Mouse (Mus musculus) lung, embryonic 14.5 days (tissue): ENCODE measurements around the gene Ankrd13a. TPM values are rescaled to one million over a fixed set of nuclear protein-coding genes. Genes with fewer than 3 reads are reported as not detected.

ENCODE experiments used
- ATAC-seq: fragments of 200-750 bp; cut with Nextera tagmentation; 2 replicates; pipeline ENCODE4 v1.8.0; 2017; ENCODE audit warnings: mild to moderate bottlenecking, moderate TSS enrichment, moderate library complexity; ENCODE audit not compliant: insufficient read depth
- DNase-seq: peaks from one replicate; pipeline ENCODE4 v3.0.0-alpha.2; 2015
- H3K27ac ChIP-seq: fragments of 300-500 bp; sonication (generic); 2 replicates; pipeline ENCODE4 v1.5.1; 2014; ENCODE audit warnings: low read depth, mild to moderate bottlenecking, moderate library complexity
- H3K27me3 ChIP-seq: fragments of 300-500 bp; sonication (generic); 2 replicates; pipeline ENCODE4 v1.6.1; 2014; ENCODE audit warnings: low read length, control low read depth; ENCODE audit not compliant: insufficient read depth
- H3K36me3 ChIP-seq: fragments of 300-500 bp; sonication (generic); 2 replicates; pipeline ENCODE4 v1.6.1; 2014; ENCODE audit warnings: control low read depth; ENCODE audit not compliant: insufficient read depth
- H3K4me1 ChIP-seq: fragments of 300-500 bp; sonication (generic); 2 replicates; pipeline ENCODE4 v1.6.1; 2014; ENCODE audit warnings: antibody characterized with exemption, control low read depth; ENCODE audit not compliant: insufficient read depth
- H3K4me2 ChIP-seq: fragments of 300-500 bp; sonication (generic); 2 replicates; pipeline ENCODE4 v1.6.1; 2014; ENCODE audit warnings: mild to moderate bottlenecking
- H3K4me3 ChIP-seq: fragments of 300-500 bp; sonication (generic); 2 replicates; pipeline ENCODE4 v1.5.1; 2014; ENCODE audit warnings: low read depth, low read length
- H3K9ac ChIP-seq: fragments of 300-500 bp; sonication (generic); 2 replicates; pipeline ENCODE4 v1.6.1; 2014
- H3K9me3 ChIP-seq: fragments of 300-500 bp; sonication (generic); 2 replicates; pipeline ENCODE4 v1.6.1; 2016; ENCODE audit warnings: low read depth, low read length, control low read depth
- CTCF ChIP-seq: IDR thresholded peaks from 2 replicates; pipeline ENCODE4 v1.5.1; 2016; ENCODE audit warnings: antibody characterized with exemption, low read depth
- WGBS: fragments of 180-500 bp; shearing (Covaris S2); extraction: QIAGEN DNeasy Blood & Tissue Kit; methylation state at CpG from one replicate; pipeline ENCODE4 v1.1.7; 2014; 5-methylcytosine and 5-hydroxymethylcytosine counted together
- polyA plus RNA-seq: library from polyadenylated mRNA; unstranded; fragments of >200 nt; fragmentation: Nextera tagmentation; extraction: Ambion mirVana; gene quantifications from 2 replicates; pipeline ENCODE4 v1.2.1, GENCODE M21; 2014

Gene Ankrd13a
- polyA plus RNA-seq, 1 experiment from 2014 or later, result 83.2 TPM

DNA sequence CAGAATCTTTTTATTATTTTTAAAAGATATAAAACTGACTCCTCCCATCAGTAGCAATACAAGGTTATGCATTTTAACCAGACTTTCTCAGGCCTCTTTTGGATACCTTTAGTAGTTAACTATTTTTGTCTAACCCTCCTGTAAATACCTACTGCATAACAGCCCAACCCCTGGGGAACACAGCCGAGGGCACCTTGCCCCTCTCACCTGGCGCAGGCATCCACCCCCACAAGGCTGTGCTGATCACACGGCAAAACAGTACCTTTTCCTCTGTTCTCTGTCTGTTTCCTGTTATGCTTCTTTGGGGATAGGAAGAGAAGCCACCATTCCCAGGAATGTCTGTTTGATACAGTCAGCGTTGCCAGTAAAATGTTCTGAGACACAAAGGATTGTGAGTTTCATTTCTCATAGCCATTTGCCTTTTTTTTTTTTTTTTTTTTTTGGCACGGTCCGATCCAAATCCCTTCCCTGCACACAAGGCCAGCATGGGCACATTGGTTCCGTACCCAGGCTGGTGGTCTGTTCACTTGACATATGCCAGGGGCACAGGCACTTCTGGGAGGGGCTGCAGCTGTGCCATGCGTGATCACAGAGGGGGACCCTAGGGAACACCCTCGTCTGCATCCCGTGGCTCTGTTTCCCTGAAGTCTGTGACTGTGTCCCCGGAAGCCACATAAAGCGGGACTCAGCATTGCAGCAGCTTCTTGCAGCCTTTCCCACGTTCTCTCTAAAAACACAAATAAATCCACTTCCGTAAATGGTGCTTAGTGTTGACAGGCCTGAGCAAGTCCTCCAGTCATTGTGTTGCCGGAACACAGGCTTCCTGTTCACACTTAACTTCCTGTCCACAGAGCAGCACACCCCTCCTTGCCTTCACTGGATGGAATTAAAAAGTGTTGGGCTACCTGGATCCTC, 31.2 kb downstream of the Ankrd13a start:
- Histone ChIP-seq H3K9me3 (no peaks in the 10 kb centered on the region), H3K4me1 (no peaks in the 10 kb centered on the region), H3K4me3 (no peak overlapping the region), H3K27ac (peak overlapping the region; percentile 46), H3K9ac (no peak overlapping the region), H3K36me3 (peaks cover 80% of the 10 kb centered on the region), H3K27me3 (no peaks in the 10 kb centered on the region), H3K4me2 (peak overlapping the region; percentile 18)
- 69% methylated on average over 15 of the region's 15 CpGs for WGBS
- ATAC-seq (no peak), DNase-seq (peak; percentile 44)
- TF ChIP-seq CTCF, result no peak

DNA sequence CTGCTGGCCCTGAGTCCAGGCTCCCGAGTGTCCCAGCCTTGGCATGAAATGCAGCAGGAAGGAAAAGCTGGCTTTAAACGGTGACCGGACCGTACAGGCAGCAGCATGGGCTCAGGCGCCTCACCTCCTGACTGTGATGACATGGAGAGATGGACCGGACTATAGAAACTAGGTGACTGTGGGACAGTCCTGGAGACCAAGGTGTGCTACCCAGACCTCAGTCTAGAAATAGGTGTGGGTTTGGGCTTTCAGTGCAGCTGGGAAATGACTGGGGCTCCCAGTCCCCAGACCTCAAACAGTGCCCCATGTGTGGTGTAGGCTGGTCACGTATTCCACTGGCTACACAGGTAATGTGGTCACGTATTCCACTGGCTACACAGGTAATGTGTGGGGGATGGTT, 32.2 kb downstream of the Ankrd13a start:
- H3K27me3 ChIP-seq, result no peaks in the 10 kb centered on the region
- peaks cover 73% of the 10 kb centered on the region for H3K36me3 ChIP-seq
- H3K4me3 ChIP-seq, result no peak overlapping the region
- peak overlapping the region; percentile 18; the same call in 1 of the 2 replicates for H3K4me2 ChIP-seq
- WGBS, result 77% methylated on average over 8 of the region's 8 CpGs
- no peaks in the 10 kb centered on the region for H3K4me1 ChIP-seq
- TF ChIP-seq CTCF, result no peak
- no peak overlapping the region; the same call in 1 of the 2 replicates for H3K9ac ChIP-seq
- H3K9me3 ChIP-seq, result no peaks in the 10 kb centered on the region
- peak overlapping the region; percentile 69; the same call in 1 of the 2 replicates for H3K27ac ChIP-seq
- ATAC-seq (no peak), DNase-seq (no peak)

DNA sequence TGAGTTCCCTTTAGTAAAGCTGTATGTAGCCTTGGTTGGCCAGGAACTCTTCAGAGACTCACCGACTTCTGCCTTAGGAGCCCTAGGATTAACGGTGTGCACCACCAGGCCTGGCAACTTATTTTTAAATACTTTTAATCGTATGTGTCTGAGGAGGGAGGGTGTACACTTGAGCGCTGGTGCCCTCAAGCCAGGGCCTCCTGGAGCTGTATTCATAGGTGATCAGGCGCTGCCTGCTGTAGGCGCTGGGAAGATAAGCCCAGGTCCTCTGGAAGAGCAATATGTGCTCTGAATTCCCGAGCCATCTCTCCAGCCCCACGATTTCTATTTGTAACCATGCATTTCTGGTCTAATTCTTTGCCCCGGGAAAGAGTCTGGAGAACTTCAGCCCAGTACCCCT, 32.6 kb downstream of the Ankrd13a start:
- Histone ChIP-seq H3K4me1 (no peaks in the 10 kb centered on the region), H3K27me3 (no peaks in the 10 kb centered on the region), H3K4me2 (no peak overlapping the region), H3K27ac (peak overlapping the region; percentile 16; the same call in 1 of the 2 replicates), H3K4me3 (no peak overlapping the region), H3K9ac (no peak overlapping the region; the same call in 1 of the 2 replicates), H3K36me3 (peaks cover 69% of the 10 kb centered on the region), H3K9me3 (no peaks in the 10 kb centered on the region)
- 54% methylated on average over 9 of the region's 9 CpGs for WGBS
- ATAC-seq (no peak), DNase-seq (no peak)
- no peak for TF ChIP-seq CTCF

DNA sequence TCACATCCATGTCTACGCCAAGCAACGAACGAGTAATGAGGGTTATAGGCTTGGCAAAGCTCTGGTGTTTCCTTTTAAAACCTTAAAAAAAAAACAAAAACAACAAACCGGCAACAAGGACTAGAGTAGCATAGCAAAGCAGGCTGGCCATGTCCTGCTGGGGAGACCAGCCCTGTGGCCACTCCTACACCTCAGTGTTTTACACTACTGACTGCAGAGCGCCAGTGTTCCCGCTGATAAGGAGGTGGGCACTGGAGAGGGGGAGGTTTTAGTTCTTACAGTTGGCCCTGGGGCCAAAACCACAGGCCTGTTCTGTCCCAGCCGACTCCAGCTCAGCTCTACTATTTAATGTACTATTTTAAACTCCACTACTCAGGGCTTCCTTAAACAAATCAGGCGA, 33.0 kb downstream of the Ankrd13a start:
- Histone ChIP-seq H3K27me3 (no peaks in the 10 kb centered on the region), H3K4me1 (no peaks in the 10 kb centered on the region), H3K9me3 (no peaks in the 10 kb centered on the region), H3K9ac (no peak overlapping the region), H3K4me2 (no peak overlapping the region), H3K27ac (peak overlapping the region; percentile 16; the same call in 1 of the 2 replicates), H3K4me3 (no peak overlapping the region), H3K36me3 (peaks cover 65% of the 10 kb centered on the region)
- WGBS, result 34% methylated on average over 8 of the region's 8 CpGs
- DNase-seq, result no peak
- ATAC-seq, result peak; percentile 29; the same call in 1 of the 2 replicates
- no peak for TF ChIP-seq CTCF

DNA sequence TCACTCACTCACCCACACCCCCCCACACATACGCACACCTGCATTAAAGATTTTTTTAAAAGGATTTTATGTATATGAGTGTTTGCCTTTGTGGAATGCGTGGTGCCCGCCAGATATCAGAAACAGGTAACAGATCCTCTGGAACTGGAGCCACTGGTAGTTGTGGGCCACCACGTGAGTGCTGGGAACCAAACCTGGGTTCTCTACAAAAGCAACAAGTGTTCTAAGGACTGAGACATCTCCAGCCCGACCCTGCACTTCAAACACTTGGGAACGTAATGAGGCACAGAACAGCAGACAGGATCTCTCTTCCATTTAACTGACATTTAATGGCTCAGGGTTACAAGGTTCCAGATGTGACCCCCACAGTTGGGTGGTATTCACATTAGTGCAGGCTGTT, 33.4 kb downstream of the Ankrd13a start:
- no peak for DNase-seq

DNA sequence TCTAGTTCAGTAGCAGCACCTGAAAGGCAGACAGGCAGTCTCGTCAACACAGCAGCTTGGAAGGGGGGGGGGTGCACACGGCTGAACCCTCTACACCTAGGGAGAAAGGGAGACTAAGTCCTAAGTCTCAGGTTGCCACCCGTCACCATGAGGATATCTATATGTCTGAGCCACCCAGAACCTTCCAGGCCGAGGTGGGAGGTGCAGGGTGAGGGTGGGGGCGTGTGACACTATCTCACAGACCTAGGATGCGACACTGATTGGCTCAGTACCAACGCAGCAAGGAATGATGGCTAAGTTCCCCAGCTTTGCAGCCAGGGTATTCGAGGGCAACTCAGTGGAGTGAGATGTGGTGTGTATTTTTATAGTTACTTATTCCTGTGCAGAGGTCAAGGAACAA, 33.9 kb downstream of the Ankrd13a start:
- no peak for ATAC-seq
- no peak overlapping the region for H3K9ac ChIP-seq

More for the DNA sequence above, 33.4 kb downstream of the Ankrd13a start:
- Histone ChIP-seq H3K4me3 (no peak overlapping the region), H3K27me3 (no peaks in the 10 kb centered on the region), H3K27ac (peak overlapping the region; percentile 20; the same call in 1 of the 2 replicates), H3K36me3 (peaks cover 61% of the 10 kb centered on the region), H3K9me3 (no peaks in the 10 kb centered on the region), H3K4me1 (no peaks in the 10 kb centered on the region), H3K4me2 (no peak overlapping the region), H3K9ac (no peak overlapping the region)
- WGBS, result 72% methylated on average over 6 of the region's 6 CpGs
- ATAC-seq, result no peak
- no peak for TF ChIP-seq CTCF

DNA sequence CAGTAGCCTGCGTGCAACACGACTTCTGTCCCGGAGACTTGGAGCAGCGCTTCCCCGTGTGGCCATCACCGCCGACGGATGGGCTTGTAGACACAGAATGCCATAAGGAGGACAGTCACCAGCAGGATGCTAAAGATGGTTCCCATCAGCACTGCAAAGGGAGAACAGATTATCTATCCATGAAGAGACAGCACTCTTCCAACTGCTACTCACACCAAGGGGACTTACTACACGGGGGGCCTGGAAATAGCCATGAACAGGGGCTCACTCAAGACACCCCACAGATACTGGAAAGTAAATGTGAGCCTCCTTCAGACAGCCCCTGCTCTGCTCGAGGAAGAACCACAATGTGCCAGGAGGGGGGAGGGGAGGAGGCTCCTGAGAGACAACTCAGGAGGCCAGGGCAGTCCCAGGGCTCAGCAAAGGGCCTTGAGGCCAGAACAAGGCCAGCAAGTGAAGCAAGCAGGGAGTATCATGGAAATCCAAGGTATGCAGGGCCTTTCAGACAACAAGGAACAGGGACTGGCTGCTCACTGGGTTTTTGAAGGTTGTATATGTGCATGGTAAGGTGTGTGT, 34.8 kb downstream of the Ankrd13a start:
- Histone ChIP-seq H3K4me2 (no peak overlapping the region), H3K27me3 (no peaks in the 10 kb centered on the region), H3K9ac (no peak overlapping the region), H3K36me3 (peaks cover 47% of the 10 kb centered on the region), H3K9me3 (no peaks in the 10 kb centered on the region), H3K27ac (no peak overlapping the region), H3K4me3 (no peak overlapping the region), H3K4me1 (no peaks in the 10 kb centered on the region)
- 75% methylated on average over 10 of the region's 10 CpGs for WGBS
- no peak for TF ChIP-seq CTCF
- no peak for ATAC-seq
- DNase-seq, result no peak

More for the DNA sequence above, 33.9 kb downstream of the Ankrd13a start:
- Histone ChIP-seq H3K27me3 (no peaks in the 10 kb centered on the region), H3K36me3 (peaks cover 56% of the 10 kb centered on the region), H3K4me2 (no peak overlapping the region), H3K4me3 (no peak overlapping the region), H3K9me3 (no peaks in the 10 kb centered on the region), H3K4me1 (no peaks in the 10 kb centered on the region), H3K27ac (no peak overlapping the region)
- WGBS, result 75% methylated on average over 8 of the region's 8 CpGs
- TF ChIP-seq CTCF, result no peak
- DNase-seq, result no peak
